Mouse (Mus musculus): Measurements from ENCODE around the gene Nlrc5.
"Not testable (repeated sequence)": the region's sequence is repeated elsewhere in the genome, so short reads cannot be mapped to it uniquely, and the experiment has no call there.

Gene Nlrc5

DNA sequence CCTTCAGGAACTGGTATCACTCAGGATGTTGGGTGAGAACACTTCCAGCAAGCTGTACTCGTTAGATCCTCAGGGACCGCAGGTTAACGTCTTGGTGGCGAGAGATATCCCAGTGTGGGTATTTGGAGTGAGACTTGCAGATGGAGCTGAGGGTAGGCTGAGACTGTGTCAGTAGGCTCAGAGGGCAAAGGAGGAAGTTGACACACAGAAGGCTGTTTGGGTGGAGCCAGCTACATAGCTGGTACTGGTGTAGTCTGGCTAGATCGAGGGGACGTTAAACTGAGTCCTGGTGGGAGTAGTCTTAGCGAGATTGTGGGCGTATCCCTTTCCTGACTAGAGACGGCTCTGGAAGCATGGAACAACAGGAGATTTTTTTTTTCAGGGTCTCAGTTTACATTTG lies 16.1 kb upstream of the Nlrc5 start:
- no peak for DNase-seq (ENCODE audit: low spot score)

DNA sequence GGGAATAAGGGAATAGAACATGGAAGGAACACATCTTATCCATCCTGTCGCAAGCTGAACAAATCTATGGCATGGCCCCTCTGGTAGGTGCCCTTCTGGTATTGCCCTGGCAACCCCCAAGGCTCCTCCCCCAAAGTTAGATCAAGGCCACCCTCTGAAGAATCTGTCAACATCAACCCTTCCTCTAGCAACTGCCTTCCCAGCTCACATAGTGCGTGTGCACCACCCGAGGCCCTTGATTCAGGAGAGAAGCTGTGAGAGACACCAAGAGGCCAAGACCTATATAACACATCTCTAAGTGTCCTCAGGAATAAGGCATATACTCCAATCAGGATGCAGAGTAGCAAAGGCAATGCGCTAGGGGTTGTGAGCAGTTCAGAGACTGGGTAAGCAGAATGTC lies 11.9 kb upstream of the Nlrc5 start:
- DNase-seq (ENCODE audit: low spot score) = no peak

DNA sequence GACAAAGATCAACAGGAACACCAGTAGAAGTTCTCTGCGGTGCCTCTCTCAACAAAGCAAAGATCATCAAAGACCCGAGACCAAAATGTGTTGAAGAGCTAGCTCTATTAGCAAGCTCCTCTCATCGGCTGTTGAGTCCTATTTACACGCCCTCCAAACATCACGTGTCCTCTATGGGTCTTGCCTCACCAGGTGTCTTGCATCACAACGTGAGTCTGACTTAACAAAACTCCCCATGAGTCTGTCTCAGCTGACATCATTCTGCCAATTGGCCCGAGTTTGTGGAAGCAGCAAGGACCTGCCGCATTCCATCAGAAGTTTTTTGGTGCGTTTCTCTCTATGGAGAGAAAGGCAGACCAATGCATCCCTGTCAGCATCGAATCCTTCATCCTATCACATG lies 6.2 kb upstream of the Nlrc5 start:
- DNase-seq (ENCODE audit: low spot score) = no peak

DNA sequence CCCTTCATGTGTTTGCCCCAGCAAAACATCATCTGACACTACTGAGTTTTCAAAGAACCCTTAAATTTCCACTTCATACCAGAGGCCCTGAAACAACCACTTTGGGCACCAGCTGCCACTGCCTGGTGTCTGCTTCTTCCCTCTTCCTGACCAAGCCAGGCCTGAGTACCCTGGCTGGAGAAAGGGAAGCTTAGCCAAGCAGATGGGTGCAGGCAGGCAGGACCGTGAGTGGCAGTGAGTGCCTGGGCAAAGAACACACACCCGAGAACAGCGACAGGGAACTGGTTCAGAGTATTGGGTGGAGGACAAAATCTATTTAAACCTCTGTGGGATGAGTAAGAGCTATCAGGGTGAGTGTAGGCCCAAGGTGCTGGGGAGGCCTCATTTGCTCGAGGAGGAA lies 5.7 kb upstream of the Nlrc5 start:
- DNase-seq (ENCODE audit: low spot score) = no peak

DNA sequence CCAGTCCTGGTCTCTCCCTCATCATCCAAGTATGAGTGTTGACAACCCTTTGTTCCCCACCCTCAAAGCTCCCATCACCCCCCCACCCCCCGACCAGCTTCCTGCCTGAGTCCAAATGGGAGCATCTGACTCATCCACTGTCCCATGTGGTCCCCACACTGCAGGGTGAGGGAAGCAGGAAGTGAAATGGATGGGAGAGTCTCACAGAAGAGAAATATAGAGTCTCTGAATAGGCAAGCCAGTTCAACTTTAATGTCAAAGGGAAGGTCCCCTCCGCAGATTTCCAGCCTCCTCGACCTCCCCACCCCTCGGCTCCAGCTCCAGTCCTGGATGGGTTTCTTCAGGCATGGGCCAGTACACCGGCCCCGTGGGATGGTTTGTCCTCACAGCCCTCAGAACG lies 4.8 kb upstream of the Nlrc5 start:
- no peak for DNase-seq (ENCODE audit: low spot score)

DNA sequence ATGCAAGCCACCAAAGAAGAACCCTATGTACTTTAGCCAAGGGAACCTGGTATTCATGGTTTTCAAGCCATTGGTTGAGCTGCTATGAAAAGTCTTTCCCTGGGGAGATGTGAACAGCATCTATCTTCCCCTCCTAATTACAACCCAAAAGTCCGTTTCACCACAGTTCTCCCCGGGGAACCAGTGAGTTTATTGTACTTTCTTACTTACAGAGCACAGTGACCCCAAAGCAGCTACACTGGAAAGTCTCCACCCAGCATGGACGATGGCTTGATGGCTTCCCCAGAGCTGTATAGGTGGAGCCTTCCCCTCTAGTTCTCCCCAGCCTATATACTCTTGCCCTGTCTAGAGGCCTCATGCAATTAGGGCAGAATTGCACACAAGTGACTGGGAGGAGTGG lies 1.9 kb upstream of the Nlrc5 start:
- no peak for DNase-seq (ENCODE audit: low spot score)

DNA sequence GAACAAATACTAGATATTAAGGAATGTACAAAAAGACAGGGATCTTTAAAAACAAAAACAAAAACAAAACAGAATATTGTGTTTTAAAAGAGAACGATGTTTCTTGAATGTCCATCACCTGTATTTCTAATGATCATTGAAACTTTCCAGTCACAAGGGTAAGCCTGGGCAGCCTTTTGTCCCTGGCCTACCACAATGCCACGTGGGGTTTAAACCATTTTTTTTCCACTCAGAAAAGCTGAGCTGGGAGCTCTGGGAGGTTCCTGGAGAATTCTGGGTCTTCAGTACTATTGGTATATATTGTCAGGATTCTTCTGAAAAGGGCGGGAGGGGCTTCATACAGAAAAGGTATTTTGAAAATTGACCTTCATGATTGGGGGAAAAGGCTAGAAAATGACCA lies 802 bp downstream of the Nlrc5 start:
- DNase-seq (ENCODE audit: low spot score) = no peak

DNA sequence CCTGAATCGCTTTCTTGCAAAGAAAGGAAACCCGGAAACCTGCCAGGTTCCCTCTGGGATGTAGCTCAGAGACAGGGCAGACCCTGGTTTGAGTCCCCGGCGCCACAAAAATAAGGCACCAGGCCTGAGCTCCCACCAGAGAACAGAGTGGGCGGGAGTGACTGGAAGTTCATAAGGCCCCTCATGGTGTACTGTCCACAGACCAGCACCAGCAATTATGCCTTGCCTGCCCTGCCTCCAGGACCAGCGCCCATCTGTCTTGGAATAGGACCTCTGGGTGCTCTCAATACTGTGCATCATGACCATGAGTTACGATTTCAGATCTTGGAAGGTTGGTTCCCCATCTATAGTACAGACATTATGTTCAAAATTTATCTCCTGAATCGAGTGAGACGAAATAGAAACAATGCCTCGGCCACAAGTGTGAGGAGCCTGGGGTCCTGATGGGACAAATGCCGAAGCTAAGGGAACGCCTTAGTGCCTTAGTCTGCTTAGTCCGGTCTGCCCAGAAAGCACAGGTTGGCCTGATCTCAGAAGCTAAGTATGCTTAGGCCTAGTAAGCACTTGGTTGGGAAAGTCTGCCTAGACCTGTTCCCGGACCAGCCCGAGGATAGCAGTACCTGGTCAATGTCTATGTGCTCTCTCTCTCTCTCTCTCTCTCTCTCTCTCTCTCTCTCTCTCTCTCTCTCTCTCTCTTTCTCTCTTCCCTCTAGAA lies 1.4 kb downstream of the Nlrc5 start:
- no peak for DNase-seq (ENCODE audit: low spot score)

DNA sequence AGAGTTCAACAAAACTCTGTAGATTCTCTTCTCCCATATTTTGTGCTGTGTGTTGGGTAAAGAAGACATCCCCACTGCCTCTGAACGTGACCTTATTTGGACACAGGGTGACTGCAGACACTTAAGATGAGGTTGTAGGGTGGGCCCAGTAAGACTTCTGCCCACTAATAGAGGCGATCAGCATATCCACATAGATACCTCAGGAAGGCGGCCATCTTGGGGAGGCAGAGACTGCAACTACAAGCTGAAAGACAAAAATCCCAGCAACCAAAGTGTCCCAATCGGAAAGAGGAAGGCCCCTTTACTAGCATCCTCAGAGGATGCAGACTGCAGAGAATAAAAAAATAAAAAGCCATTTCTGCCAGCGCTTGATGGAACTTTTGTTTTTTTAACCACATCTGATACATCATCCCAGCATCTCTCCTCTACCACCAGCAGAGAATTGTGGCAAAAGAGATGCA lies 2.0 kb downstream of the Nlrc5 start:
- DNase-seq (ENCODE audit: low spot score) = no peak

DNA sequence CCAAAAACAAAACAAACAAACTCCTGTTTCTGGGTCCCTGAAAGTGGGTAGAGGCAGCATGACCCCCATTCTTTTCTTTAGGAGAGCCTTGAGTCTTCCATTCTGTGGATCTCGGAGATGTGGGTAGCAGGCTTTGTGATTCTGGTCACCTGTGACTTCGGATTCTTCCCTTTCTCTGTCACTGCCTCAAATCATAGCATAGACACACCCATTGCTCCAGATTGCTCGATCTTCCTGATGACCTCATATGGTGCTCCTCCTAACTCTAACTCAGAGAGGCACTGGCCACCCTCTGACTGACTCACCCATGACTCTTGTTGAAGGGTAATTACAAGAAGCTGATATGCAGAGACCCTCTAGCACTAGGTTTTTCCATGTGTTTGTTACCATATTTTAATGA lies 2.7 kb downstream of the Nlrc5 start:
- DNase-seq (ENCODE audit: low spot score) = no peak

DNA sequence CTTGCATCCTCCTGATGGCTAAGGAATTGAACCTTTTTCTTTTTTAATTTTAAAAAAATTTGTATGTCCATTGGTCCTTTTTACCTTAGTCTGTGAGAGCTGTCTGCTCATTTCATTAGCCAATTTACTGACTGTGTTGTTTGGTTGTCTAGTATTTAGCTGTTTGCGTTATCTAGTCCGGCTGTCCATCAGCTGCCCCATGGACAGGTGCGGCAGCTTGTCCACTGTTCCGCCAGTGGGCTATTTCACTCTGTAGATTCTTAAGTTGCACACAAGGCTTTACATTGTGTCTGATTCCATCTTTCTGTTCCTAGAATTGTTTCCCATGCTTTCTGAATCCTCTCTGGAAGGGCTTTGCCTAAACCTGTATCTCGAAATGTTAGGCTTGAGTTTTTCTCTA lies 4.5 kb downstream of the Nlrc5 start:
- DNase-seq (ENCODE audit: low spot score) = no peak

DNA sequence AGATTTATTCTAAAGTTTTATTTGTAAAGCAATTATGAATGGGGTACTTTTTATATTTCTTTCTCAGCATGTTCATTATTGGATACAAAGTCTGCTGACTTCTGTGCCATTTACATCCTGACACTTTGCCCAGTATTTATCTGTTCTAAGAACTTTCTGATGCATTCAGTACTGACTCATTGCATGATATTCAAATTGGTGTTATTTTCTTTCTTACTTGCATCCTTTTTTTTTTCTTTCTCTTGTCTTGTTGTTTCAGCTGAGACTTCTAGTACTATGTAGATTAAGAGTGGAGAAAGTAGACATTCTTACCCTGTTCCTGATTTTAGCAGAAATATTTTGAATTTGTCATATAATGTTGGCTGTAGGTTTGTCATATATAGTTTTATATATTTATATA lies 5.5 kb downstream of the Nlrc5 start:
- no peak for DNase-seq (ENCODE audit: low spot score)

DNA sequence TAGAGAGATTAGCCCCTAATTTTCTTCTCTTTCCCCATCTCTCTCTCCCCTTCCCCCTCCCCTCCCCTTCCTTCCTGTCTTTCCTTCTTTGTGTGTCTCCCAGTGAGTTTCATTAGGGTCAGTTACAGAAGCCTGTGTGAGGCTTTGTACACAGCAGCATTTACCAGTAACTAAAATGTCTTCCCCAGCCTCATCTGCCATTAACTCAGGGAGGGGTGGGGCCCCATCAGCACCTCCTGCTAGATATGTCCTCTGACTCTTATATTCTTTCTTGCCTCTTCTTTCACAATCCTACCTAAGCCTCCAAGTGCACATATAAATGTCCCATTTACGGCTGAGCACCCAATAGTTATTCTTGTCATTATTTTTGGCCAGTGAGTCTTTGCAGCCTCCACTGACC lies 6.2 kb downstream of the Nlrc5 start:
- no peak for DNase-seq (ENCODE audit: low spot score)

DNA sequence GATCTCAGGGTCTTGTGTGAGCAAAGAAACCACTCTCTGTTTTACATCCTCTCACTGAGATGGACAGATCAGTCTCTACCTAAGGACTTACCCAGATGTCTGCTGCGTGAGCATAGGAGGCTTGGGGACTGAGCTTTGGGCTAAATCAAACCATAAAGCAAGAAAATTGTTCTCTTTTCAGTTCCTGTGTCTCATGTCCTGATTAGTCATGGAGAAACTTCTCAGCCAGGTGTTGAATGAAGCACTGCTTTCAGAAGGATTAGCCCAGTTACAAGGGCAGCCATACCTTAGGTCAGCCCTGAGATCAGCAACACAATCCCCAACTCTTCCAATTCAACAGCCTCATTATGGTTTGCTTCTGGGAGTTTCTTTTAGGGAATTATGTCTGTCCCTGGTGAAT lies 7.5 kb downstream of the Nlrc5 start:
- no peak for DNase-seq (ENCODE audit: low spot score)

DNA sequence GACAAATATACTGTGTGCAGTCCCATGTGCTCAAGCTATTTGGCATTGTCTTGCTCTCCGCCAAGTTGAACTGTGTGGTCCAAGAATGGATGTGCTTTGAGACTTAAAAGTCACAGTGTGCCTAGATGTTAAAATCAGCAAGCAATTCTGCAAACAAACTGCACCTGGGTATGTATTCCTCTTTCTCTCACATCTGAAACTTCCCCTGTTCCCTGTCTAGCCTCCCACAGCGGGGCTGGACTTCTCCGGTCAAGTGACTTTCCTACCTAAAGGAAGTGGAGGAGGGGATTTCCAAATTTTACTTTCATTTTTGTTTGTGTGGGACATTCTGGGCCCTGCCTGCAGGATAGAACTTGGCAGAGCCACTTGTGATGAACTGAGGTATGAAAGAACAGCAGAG lies 9.0 kb downstream of the Nlrc5 start:
- DNase-seq (ENCODE audit: low spot score) = no peak

DNA sequence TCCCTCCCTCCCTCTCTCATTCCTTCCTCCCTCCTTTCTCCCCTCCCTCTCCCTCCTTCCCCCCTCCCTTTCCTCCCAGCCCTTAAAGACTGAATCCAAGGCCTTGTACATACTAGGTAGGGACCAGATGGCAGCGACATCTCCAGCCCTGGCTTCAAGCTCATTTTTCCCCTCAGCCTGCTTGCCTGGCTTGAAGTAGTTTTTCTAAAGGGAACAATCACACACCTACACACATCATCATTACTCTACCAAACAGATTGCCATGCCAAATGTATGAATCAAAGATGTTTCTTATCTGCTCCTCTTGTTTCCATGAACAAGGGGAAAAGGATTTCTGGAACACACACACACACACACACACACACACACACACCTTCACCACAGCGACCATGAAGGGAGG lies 10.3 kb downstream of the Nlrc5 start:
- DNase-seq (ENCODE audit: low spot score) = no peak

DNA sequence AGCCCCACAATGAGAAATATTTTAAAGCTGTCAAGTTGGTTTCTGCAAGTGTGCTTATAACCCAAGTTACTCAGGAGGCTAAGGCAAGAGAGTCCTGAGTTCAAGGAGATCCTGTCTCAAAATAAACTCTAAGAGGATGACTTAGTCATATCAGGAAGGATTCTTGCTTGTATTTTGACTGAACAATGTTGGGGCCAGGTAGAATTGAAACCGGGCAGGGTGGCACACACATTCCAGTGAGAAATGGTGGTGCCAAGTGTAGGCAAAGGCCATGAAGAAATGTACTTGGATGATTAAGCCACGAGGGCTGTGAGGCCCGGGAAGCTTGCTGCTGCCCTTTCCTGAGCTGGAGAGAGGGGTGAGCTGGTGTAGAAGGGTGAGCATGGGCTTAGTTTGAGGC lies 13.0 kb downstream of the Nlrc5 start:
- no peak for DNase-seq (ENCODE audit: low spot score)

DNA sequence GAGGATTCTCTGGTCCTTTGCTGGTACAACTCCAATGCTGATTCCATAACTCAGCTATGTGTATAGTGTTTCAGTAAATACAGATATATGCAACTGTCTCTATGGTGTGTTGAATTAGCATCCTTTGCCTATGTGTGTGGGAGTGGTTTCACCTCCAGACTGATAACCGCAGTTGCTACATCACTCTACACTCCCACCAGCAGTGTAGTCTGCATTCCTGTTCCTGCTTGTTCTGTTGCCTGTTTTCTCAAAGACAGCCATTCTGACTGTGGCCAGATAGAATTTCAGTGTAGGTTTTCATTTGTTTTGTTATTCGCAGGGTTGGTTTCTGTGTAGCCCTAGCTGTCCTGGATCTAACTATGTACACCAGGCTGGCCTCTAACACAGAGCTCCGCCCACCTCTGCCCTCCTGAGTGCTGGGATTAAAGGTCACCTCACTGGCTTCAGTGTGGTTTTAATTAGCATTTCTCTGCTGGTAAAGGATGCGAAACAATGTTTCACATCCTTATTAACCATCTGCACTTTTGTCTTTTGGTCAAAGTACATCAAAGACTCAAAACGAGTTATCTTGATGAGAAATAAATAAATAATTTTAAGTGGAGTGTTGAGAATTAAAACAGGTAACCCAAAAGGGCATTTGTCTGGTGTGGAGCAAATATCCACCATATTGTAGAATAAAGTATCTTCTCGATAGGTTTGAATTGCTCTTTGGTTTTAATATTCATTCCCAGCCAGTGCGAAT lies 13.6 kb downstream of the Nlrc5 start:
- no peak for DNase-seq (ENCODE audit: low spot score)

DNA sequence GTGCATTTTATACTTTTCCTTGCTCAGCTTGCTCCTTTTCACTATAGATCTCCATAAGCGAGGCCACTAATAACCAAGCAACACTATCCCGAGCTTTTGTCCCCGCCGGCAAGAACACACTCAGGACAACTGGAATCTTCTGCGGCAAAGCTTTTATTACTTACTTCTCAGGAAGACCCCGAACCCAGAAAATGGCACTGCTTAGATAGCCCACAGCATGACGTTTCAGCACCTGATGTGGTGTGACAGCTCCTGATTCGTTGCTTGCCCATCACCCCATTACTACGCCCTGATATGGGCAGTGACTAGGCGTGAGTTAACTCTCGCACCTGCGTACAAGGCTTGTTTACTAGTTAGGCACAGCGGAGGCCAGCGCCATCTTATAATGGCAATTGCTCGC lies 18.8 kb downstream of the Nlrc5 start:
- DNase-seq (ENCODE audit: low spot score) = not testable (repeated sequence)

DNA sequence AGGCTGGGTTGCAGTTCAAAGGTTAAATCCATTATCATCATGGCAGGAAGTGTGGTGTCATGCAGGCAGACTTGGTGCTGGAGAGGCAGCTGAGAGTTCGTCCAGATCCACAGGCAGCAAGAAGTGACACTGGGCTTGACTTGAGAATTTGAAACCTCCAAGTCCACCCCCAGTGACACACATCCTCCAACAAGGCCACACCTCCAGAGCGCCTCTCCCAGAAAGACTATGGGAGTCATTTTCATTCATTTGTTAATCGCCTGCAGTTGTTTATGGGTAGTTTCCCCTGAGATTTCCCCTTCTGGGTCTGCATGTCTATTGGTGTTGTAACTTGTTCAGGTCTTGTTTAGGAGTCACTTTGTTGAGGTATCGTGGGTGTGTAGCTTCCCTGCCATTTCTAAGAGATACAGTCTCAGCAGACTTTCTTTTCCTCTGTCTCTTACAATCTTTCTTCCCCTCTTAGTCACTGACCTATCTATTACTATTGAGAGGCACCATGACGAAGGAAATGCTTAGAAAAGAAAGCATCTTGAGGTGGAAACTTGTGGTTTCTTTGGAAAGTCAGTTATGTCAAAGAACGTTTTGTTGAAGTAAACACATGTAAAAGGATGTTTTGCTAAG lies 19.8 kb downstream of the Nlrc5 start:
- DNase-seq (ENCODE audit: low spot score) = no peak

DNA sequence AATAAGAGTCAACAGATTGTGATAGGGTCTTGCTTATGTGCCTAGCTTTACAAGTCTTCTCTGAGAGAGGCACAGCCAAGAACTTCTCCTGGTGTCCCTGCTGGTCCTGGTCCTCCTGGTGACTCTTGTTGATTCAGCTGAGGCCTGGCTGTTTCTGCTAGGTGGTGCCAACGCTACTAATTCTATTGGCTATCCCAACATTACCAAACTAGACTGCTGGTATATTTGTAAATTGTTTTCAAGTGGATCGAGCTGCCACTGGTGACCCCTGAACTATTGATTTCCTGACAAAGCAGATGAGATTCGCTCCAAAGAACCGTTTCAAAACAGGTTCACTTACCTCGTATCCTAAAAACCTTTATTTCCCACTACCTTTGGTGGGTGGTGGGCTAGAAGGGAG lies 20.7 kb downstream of the Nlrc5 start:
- DNase-seq (ENCODE audit: low spot score) = no peak

DNA sequence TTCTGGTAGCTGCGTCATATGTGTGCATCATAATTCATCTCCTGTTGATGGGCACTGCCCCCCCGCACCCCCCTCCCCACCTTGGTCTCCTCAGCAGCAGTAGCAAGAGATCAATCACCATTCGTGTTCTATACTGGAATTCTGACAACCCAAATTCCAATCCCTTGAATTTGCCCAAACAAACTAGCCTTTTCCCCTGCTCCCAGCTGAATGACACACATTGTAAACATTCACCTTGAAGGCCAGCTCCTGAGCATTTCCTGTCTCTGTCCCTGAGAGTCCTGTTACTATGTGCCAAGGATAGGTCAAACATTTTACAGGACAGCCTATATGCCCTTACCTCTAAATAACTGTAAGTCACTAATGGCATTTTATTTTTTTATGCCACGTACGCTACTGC lies 21.9 kb downstream of the Nlrc5 start:
- no peak for DNase-seq (ENCODE audit: low spot score)

DNA sequence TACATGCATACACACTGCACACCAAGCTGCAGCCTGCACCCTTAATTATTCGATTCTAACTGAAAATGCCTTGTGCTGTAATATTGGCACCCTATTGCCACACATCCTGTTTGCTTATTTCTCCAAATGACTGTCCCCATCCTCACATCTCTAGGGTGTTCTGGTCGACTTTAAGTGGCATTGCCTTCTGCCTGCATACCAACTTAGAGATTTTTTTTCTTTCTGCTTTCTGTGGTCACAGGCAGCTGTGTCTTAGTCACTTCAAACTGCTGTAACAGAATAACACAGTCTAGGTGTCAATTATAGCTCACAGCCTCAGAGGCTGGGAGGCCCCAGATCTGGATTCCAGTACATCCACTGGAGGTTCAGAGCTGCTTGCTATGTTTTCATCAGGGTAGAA lies 24.4 kb downstream of the Nlrc5 start:
- no peak for DNase-seq (ENCODE audit: low spot score)

DNA sequence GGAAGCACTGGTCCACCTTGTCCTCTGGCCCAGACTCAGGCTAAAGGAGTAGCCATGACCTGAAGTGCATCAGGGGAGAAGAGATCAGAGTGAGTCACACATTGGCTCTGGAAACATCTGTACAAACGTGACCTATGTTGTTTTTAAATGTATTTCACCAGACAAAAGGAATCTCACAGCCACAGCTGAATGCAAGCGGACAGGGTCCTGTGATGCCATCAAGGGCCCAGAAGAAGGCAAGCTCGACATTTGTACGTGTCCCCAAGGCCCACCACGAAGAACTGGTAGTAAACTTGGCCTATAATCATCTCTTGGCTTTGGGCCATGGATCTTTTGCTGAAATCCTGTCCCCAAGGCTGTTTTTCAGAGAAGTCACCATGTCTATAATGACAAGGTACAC lies 35.5 kb downstream of the Nlrc5 start:
- no peak for DNase-seq (ENCODE audit: low spot score)

Data from urinary bladder, postnatal 10 days (tissue).